Mouse (Mus musculus) CD4-positive helper T cell, adult 2 months (primary cell): Measurements from ENCODE around the gene St3gal3.

Experiments used
- DNase-seq: peaks from one replicate; pipeline ENCODE4 v3.0.0-alpha.2; 2012; ENCODE audit warnings: low read depth, missing footprints, low spot score

Gene St3gal3

DNA sequence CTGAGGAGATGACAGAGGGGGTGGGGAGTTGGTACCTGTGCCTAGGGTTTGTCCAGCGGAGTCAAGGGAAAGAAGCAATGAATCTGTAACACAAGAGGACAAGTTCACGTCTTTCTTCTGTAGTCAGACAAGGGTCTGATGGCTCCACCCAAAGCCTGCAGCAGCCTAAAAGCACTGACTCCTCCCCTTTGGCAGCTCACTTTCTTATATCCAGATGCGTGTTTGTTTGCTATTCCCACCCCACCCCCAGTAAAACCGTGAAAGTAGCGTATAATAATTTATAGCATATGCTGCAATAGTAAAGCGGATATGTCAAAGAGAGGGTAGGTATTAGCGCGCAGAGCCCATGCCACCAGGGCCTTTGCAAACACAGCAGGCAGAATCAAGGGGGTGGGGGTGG, 80.1 kb downstream of the St3gal3 start:
- DNase-seq, result no peak

DNA sequence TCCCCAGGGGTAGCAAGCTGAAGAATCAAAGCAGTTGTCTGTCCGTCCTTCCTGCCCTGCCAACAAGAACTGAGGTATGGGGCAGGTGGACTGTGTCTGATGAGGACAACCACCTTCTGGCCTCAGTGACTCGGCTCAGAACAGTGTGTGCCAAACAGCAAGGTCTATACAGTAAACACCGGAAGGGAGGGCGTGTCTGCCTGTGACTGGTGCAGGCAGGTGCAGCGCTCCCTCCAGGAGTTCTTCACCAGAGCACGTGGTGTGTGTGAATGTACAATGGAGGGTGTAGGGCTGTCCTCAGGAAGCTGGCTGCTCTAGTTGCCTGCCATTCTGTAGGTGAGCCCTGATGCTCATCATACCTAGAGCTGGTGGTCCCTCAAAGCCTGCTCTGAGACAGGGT, 80.8 kb downstream of the St3gal3 start:
- no peak for DNase-seq

DNA sequence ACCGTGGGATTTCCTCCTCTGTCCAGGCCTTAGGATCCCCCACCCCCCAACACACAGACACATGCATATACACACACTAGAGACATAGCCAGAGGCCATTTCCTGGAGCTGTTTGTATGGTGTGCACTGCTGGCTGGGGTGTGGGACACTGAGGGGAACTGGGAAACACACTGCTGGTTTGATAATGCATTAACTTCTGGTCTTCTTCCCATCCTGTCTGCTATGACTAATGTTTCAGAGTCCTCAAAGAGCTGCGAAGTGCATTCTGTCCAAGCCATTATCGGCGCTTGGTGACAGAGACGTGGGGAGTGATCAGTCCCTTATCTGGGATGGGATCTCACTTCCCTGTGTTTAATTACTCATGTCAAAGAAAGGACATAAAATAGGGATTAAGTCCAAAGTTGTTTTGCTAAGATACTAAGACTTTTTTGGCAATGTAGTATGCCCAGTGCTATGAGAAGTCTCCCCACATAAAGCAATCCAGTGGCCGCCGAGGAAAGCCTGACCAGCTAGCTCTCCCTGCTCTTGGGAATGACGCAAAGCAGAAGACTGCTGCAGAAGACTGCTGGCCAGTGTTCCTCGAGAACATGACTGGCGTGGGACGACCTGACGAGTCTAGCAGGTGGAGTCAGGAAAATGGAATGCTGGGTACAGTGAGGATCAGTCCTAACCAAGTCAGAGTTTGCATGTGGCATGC, 85.0 kb downstream of the St3gal3 start:
- no peak for DNase-seq

DNA sequence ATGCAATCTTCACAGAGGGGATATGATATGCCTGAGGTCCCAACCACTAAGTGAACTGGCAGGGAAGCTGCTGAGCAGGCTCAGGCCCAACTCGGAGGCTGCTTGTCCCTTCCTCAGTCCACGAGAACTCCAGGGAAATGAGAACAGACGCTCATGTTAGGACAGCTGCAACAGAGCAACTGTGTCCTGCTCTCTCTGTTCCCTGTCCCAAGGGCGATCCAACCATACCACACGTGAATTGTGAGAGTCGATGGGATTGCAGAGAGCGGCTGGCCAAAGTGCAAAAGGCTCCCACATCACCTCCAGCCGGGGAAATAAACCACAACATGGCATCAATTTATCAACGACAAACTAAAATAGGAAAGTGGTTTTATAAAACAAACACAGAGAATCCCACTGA, 90.2 kb downstream of the St3gal3 start:
- no peak for DNase-seq

DNA sequence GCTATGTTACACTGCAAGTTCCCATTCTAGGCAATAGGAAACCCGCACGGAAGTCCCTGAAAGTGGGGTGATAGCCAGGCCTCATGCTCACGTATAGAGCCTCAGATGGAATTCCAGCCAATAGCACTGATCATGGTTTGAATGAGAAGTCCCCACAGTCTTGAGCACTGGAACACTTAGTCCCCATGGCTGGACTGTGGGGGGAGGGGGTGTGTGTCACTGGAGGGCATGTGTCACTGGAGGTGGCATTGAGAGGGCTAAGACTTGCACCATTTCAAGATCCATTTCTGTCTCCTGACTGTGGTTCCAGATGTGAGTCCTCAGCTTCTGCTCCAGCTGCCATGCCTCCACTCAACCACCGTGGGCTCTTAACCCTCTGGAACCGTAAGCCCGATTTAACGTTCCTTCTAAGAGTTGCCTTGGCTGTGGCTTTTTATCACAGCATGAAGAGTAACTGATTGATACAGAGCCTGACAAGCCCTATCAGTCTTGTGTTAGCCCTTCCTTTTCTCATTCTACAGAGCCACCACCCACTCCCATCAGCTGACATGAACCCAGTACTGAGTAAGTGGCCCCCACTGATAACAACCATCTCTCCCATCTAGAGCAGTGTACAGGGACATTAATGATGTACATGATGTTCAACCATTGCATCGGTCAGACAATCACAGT, 91.2 kb downstream of the St3gal3 start:
- DNase-seq, result no peak

DNA sequence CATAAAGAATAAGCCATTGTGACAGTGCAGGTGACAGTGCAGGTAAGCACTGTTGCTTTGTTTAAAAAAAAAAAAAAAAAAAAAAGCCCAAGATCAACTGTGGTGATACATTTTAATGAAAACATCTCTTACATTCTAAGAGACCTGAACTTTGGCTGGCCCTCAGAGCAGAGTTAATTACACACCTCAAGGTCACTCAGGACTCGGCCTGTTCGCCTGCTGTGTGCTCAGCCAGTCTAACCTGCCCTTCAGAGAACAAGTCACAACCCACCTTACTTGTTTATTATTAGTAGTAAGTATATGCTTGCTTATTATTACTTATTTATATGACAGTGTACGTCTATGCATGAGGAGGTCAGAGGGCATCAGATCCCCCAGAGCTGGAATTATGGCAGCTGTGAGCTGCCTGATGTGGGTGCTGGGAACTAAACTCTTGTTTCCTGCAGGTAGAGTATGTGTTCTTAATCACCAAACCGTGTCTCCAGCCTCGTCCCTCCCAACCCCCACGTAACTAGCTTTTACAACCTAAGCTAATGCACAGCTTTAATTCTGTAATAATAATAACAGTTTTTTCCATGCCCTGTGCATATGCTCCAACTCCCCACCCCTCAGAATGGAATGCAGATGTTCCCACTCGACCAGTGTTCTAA, 91.9 kb downstream of the St3gal3 start:
- DNase-seq, result no peak

DNA sequence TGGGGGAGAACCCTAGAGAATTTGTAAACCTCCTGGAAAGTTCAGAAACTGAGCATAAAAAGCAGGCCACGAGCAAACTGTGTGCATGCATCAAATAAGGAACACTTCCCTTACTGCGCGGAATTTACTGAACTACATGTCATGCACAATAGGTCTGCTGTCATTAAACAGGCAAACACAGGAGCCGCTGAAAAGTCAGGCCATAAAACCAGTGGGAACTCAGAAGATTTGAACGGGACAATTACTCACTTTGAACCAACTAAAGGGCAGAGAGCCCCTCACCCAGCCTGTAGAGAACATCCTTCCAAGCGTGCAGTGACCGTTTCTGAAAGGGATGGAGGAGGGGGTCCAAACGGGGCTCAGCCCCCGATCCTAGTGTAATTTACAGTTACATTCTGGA, 93.6 kb downstream of the St3gal3 start:
- no peak for DNase-seq

DNA sequence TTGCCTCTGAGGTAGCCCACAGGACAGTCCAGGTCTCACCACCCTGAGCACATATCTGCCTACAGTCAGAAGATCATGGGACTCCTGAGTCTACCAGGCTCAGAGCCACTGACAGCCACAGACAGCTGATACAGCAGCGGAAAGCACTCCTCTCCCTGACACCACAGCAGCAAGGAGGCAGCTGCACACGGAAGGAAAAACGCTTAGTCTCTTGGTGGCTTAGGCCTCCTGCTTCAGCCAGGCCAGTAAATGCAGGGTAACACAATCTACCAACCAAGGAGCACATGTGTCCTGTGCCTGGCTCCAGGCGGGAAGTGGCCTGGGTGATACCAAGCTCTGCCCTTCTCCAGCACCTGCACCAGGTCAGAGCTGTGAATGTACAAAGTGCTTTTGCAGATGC, 94.1 kb downstream of the St3gal3 start:
- no peak for DNase-seq

DNA sequence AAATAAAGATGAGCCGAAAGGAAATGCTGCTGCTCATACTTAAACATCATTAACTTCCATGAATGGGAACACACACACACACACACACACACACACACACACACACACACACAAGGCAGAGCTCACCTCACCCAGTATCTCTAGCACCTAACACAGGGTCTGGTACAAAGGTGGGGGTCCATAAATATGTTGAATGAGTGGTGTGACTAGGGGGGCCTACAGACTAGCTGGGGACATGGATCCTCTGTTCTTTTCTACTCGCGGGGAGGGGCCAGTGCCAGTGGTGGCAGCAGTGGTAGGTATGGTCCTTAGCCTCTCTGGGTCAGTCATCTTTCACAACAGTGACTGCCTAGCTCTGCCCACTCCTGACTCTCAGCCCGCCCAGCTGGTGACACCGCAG, 94.8 kb downstream of the St3gal3 start:
- DNase-seq, result no peak

DNA sequence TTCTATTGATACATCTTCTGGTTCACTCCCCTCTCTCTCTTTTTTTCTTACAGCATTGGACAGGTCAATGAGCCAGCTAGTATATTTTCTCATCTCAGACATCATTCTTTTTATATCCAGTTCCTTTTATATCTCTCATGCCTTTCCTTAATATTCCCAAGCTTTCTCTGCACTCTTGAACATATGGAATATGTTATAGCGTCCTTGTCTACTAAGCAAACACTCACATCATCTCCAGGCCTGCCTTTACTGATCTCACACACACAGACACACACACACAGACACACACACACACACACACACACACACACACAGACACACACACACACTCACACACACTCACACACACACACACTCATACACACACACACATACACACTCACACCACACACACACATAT, 96.7 kb downstream of the St3gal3 start:
- DNase-seq, result no peak

DNA sequence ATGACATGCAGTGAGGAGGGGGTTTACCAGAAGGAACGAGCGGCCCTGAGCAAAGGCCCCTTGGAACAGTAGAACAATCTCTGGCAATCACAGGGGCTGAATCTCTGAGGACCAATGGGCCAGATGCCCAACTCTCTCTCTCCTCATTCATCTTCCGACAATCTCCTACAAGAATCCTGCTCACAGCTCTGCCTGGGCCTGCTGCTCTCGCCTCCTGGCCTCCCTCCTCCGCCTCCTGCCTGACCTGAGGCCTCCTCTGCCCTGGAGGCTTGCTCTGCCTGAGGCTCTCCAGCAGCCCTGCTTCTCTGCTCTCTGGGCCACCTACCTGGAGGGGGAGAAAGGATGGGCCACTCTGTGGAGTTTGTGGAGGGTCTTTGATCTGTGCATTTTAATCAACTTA, 97.3 kb downstream of the St3gal3 start:
- DNase-seq, result no peak

DNA sequence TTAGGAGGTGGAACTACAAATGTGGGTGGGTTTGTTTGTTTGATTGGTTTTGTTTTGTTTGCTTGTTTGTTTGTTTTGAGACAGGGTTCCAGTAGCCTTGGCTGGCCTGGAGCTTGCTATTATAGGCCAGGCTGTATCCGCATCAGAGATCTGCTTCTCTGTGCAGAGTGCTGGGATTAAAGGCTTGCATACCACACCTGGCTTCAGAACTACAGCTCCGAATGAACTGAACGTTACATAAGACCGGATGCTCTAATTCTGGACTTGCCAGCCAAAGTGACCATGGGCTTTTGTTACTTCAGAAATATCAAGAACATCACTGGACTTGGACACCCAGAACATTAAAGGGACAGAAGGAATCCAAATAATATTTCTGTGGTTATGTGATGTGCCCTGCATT, 98.2 kb downstream of the St3gal3 start:
- no peak for DNase-seq

DNA sequence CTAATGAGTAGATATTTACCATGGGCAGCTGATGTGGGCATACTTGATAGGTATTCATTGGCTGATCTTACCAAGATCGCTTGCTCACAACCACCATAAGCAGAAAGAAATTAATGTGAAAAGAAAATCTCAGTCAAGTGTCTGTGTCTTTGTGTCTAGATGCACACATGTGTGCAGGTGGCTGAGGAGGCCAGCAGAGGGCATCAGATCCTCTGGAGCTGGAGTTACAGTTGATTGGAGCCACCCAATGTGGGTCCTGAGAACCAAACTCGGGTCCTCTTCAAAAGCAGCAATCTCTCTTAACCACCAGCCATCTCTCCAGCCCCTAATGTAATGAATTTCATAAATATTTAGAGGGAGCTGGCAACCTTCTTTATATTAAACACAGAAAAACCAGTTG, 99.6 kb downstream of the St3gal3 start:
- DNase-seq, result no peak

DNA sequence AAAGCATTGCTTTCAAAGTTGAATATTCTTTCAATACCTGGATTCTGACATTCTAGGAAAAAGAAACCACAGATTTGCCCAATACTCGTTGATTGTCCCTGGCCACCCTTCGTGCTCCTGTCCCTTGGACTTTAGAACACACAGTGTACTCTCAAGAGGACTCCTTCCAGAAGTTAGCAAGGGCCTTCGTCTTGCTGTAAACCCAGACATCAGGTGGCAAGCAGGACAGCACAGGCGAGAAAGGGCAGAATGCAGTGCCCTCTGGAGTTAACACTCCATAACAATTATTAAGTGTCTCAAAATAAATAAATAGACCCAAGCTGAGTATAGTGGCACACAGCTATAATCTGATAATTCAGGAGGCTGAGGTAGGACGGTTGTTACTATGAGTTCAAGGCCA, 101.7 kb downstream of the St3gal3 start:
- DNase-seq, result no peak

DNA sequence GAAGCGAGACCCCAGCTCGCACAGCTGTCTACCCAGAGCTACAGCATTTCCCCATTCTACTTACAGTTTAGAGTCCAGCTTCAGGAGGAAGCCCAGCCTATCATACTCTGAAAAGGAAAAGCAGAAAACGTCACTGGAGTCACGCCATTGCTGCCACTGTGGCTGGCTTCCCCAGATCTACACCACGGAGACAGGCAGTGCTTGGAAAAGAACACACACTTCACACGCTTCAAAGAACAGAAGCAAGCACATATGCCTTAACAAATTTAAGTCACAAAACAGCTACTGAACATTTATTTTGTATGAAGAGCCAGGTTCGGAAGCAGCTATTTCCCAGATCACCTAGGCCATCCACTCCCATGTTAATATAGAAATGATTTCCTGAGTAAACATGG, 102.9 kb downstream of the St3gal3 start:
- no peak for DNase-seq

DNA sequence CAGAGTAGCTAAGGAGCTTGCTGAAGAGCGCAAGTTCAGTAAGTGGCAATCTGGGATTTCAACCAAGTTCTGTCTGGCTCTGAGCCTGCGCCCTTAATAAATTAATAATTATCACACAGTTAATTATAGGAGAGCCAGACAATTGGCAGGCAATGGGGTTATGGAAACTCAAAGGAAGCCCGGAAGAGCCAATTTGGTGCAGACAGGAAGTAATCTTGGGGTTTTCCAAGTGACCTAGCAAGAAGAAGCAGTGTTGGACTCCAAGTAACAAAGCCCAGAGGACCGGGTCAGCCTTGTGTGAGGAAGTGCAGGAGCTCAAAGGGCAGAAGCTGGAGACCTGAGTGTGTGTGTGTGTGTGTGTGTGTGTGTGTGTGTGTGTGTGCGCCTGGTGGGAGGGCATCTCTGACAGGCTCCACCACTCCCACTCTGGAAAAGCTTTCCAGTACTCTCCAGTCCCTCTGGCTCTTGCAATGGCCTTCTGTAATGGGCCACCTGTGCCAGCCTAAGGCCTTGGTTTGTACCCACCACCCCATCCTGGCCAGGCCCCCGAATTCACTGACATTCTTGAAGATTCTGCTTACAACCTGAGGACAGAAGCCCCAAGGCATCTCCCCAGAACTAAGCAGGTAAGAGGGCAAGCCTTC, 103.5 kb downstream of the St3gal3 start:
- no peak for DNase-seq

DNA sequence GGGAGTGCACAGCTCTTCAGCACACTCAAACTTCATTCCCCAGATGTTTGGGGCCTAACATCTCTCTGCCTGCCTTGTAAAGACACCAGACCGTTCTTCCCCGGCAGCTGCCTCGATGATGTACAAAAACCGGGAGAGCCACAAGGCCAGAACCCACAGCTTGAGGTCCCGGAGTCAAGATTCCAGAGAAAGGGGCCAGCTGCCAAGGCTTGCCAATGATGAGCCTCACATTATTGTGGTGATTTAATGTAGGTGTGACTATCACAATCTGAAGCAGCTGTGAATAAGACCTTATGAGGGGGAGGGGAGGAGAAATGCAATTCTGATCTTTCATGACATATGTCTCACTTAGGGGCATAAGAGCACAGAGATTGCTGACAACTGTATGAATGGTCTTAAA, 104.4 kb downstream of the St3gal3 start:
- no peak for DNase-seq

DNA sequence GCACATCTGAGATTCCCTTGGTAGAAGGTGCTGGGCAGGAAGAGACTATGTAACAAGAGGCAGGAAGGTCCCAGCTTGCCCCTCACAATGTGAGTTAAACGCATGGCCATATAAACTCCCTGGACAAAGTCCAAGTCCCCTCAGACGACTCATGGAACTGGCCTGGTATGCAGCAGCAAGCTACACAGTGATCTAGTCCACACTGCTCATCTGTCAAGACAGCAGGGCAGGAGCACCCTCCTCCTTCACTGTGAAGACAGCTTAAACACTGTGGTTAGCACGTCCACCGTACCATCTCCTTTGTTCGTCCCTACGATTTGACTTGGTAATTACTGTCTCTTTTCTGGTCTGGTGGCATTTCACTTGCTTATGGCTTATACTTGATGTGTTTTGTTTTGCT, 104.8 kb downstream of the St3gal3 start:
- no peak for DNase-seq

DNA sequence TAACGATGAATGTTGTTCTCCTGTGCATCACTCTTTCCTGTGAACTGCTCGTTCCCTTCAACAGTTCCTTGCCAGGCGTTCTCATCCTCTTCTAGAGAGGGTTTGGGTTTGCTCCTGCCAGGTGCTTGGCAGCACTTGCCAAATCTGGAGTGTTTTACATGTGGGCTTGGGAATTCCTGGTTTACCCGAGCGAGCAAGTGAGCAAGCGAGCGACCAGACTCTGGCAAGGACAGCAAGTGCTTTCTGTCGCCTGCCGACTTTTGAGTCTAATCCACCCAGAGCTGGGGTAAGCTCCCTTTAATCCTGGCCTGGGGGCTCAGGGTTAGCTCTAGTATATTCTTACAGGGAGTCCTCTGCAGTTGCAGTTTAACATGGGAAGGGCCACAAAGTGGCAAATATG, 105.7 kb downstream of the St3gal3 start:
- no peak for DNase-seq

DNA sequence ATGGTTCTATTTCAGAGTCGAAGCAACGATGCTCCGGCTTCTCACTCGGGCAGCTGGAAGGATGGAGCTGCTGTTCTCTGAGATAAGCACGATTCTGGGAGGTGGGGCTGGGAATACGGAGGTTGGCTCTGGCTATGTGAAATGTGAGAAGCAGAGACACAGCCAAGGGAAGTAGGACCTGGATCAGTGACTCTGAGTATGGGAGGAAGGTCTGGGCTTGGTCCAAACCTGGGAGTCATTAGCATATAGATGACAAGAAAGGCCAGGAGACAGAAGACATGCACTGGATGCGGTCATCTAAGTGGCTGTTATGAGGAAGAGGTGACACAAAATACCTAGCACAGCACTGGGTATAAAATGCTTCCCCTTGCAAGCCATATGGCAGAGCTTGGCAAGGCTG, 108.8 kb downstream of the St3gal3 start:
- no peak for DNase-seq

DNA sequence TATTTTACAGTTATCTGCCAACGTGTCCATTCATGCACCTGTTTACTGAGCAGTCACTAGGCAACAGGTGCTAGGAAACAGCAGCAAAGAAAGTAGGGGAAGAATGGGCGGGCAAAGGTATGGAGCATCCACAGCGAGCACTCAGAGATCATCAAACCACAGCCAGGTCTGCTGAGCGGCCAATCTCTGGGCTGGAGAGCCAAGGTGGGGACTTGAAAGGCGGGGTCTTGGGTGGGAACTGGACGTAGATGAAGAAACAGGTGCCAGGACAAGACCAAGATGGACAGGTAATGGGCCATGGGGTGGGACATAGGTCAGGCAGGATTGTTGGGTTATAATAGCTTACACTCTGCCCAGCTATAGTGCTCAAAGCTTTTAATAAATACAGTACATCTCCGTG, 109.3 kb downstream of the St3gal3 start:
- no peak for DNase-seq

DNA sequence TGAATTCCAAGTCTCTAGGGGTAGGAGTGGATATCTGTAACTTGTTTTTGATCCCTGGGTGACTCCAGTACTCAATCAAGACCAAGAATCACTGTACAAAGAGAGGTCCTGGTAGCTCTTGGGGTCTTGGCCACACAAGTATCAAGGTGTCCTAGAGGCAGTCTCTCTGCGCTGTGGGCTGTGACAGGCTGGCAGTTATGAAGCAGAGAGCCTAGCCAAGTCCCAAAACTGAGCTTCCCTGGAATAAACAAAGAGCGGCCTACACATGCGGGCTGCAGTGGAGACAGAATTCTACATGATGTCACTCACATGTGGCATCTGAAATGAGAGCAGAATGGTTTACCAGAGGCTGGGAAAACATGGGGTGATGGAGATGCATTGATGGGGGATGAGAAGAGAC, 111.9 kb downstream of the St3gal3 start:
- no peak for DNase-seq

DNA sequence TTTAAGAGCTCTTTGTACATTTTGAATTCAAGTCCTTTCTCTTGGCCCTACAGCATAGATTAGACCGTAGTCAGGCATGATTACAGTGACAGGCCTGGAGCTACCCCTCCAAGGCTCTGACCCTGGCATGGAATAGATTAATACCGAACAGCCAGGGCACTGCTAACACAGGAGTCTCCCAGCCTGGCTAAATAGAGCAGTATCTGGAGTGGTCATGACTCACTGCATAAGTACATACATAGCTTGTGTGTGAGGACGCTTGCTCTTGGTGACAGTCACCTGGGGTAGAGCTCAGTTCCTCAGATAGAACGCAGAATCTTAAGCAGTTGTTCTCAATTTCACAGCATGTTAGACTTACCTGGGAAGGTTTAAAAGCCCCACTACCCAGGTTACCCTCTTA, 112.3 kb downstream of the St3gal3 start:
- DNase-seq, result no peak
